Mouse (Mus musculus) skeletal muscle tissue, postnatal 0 days (tissue): ENCODE results near the gene Cst13. TPM values are rescaled to one million over a fixed set of nuclear protein-coding genes. Genes with fewer than 3 reads are reported as not detected.

Experiments used
- polyA plus RNA-seq: library from polyadenylated mRNA; unstranded; fragments of >200 nt; fragmentation: Nextera tagmentation; extraction: Ambion mirVana; gene quantifications from 2 replicates; pipeline ENCODE4 v1.2.1, GENCODE M21; 2015

Gene Cst13
- not detected in 2 replicates for polyA plus RNA-seq

GRCm38 (mm10) chr2:148819909-148820308, at the start of gene Cst13:
Gene Cst13 (plus strand): TSS chr2:148820081.

GRCm38 (mm10) chr2:148771397-148771796, 48.5 kb upstream of the Cst13 start, which contains the start of gene Cst11:
Gene Cst11 (minus strand): TSS chr2:148771497.

GRCm38 (mm10) chr2:148781709-148782108, 38.2 kb upstream of the Cst13 start, which contains the start of gene 8030411F24Rik:
Gene 8030411F24Rik (plus strand): TSS chr2:148782009.

GRCm38 (mm10) chr2:148789142-148789541, 30.7 kb upstream of the Cst13 start, which contains the start of gene Cst12:
Gene Cst12 (plus strand): TSS chr2:148789361.

GRCm38 (mm10) chr2:148798485-148798884, 21.4 kb upstream of the Cst13 start, which contains the start of gene Cst8:
Gene Cst8 (plus strand): TSS chr2:148798785.

GRCm38 (mm10) chr2:148834912-148835311, 15.0 kb downstream of the Cst13 start, which contains the start of gene Cst9:
Gene Cst9 (plus strand): TSS chr2:148835147.

GRCm38 (mm10) chr2:148864966-148865365, 45.1 kb downstream of the Cst13 start, which contains the start of gene 9230104L09Rik:
Gene 9230104L09Rik (minus strand): TSS chr2:148865038.

GRCm38 (mm10) chr2:148875335-148875811, 55.5 kb downstream of the Cst13 start, which contains the start of gene Cst3:
Gene Cst3 (minus strand): TSS chr2:148875692.

Other genes with a start within 250 kb of the Cst13 start
- 20.2 and 27.2 TPM in 2 replicates for gene Nxt1, start 147.5 kb upstream of the Cst13 start, polyA plus RNA-seq
- 14.8 and 15.2 TPM in 2 replicates for gene Gzf1, start 139.1 kb upstream of the Cst13 start, polyA plus RNA-seq
- 2.8 and 4.0 TPM in 2 replicates for gene Napb, start 87.6 kb upstream of the Cst13 start, polyA plus RNA-seq
- gene Cstl1, start 69.7 kb upstream of the Cst13 start, polyA plus RNA-seq: not detected in 2 replicates
- not detected in 2 replicates for gene Cst11, start 48.6 kb upstream of the Cst13 start, polyA plus RNA-seq
- gene 8030411F24Rik, start 38.1 kb upstream of the Cst13 start, polyA plus RNA-seq: not detected in 2 replicates
- gene Cst12, start 30.7 kb upstream of the Cst13 start, polyA plus RNA-seq: not detected in 2 replicates
- not detected in 2 replicates for gene Cst8, start 21.3 kb upstream of the Cst13 start, polyA plus RNA-seq
- gene Cst9, start 15.1 kb downstream of the Cst13 start, polyA plus RNA-seq: not detected in 2 replicates
- gene 9230104L09Rik, start 45.0 kb downstream of the Cst13 start, polyA plus RNA-seq: not detected in 2 replicates
- gene Cst3, start 55.6 kb downstream of the Cst13 start, polyA plus RNA-seq: 550 and 551 TPM in 2 replicates
- gene Gm1330, start 183.2 kb downstream of the Cst13 start, polyA plus RNA-seq: not detected in 2 replicates
- not detected in 2 replicates for gene Gm10750, start 197.2 kb downstream of the Cst13 start, polyA plus RNA-seq